Mouse (Mus musculus) lung, embryonic 15.5 days (tissue): ENCODE data around the gene Fam110a. TPM values are rescaled to one million over a fixed set of nuclear protein-coding genes. Genes with fewer than 3 reads are reported as not detected.
A peak's percentile ranks its signal among the peaks of the same experiment; 100 is the strongest.
"Not testable (repeated sequence)": the region's sequence is repeated elsewhere in the genome, so short reads cannot be mapped to it uniquely, and the experiment has no call there.

ENCODE experiments used
- ATAC-seq: fragments of 200-750 bp; cut with Nextera tagmentation; 2 replicates; pipeline ENCODE4 v1.8.0; 2017; ENCODE audit warnings: moderate number of reproducible peaks, borderline replicate concordance; ENCODE audit not compliant: low FRiP score, low TSS enrichment; ENCODE audit errors: extremely low read depth
- H3K27ac ChIP-seq: fragments of 300-500 bp; sonication (generic); 2 replicates; pipeline ENCODE4 v1.5.1; 2015; ENCODE audit warnings: moderate library complexity, mild to moderate bottlenecking, inconsistent platforms
- H3K27me3 ChIP-seq: fragments of 300-500 bp; sonication (generic); 2 replicates; pipeline ENCODE4 v1.6.1; 2015; ENCODE audit warnings: inconsistent platforms
- H3K36me3 ChIP-seq: fragments of 300-500 bp; sonication (generic); 2 replicates; pipeline ENCODE4 v1.6.1; 2015; ENCODE audit warnings: inconsistent platforms
- H3K4me1 ChIP-seq: fragments of 300-500 bp; sonication (generic); 2 replicates; pipeline ENCODE4 v1.6.1; 2015; ENCODE audit warnings: inconsistent platforms
- H3K4me2 ChIP-seq: fragments of 300-500 bp; sonication (generic); 2 replicates; pipeline ENCODE4 v1.6.1; 2015; ENCODE audit warnings: inconsistent platforms, mild to moderate bottlenecking, moderate library complexity
- H3K4me3 ChIP-seq: fragments of 300-500 bp; sonication (generic); 2 replicates; pipeline ENCODE4 v1.5.1; 2015; ENCODE audit warnings: mild to moderate bottlenecking, inconsistent platforms
- H3K9ac ChIP-seq: fragments of 300-500 bp; sonication (generic); 2 replicates; pipeline ENCODE4 v1.6.1; 2015; ENCODE audit warnings: inconsistent platforms
- H3K9me3 ChIP-seq: fragments of 300-500 bp; sonication (generic); 2 replicates; pipeline ENCODE4 v1.6.1; 2016; ENCODE audit warnings: inconsistent platforms
- WGBS: fragments of 180-500 bp; shearing (Covaris S2); methylation state at CpG from one replicate; pipeline ENCODE4 v1.1.7; 2015; 5-methylcytosine and 5-hydroxymethylcytosine counted together
- polyA plus RNA-seq: library from polyadenylated mRNA; unstranded; fragments of >200 nt; fragmentation: Nextera tagmentation; extraction: Ambion mirVana; gene quantifications from 2 replicates; pipeline ENCODE4 v1.2.1, GENCODE M21; 2015

Fam110a gene
- polyA plus RNA-seq, 1 experiment from 2014 or later = 34.1 TPM

DNA sequence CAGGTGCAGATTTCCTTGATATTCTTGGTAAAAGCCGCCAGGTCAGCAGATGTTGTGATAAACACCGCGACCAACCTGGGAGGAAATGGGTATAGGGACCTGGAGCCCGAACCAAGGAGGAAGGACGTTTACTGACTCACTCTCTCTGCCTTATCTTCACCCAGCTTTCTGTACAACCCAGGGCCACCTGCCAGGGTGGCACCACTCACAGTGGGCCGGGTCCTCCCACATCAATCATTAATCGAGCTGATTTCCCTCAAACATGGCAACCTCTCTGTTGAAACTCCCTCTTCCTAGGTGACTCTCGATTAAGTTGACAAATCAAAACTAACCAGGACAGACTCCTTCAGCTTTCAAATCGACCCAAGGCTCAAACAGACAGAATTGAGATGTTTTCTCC, 30.2 kb upstream of the Fam110a start:
- 62% methylated on average over 9 of the region's 9 CpGs for WGBS
- 0 out of 2 replicates have a peak, but pooled peaks cover 5% of the 10 kb centered on the region for H3K4me1 ChIP-seq
- no peaks in the 10 kb centered on the region for H3K36me3 ChIP-seq
- H3K27ac ChIP-seq = no peak overlapping the region
- no peak overlapping the region for H3K4me2 ChIP-seq
- H3K4me3 ChIP-seq = no peak overlapping the region
- no peaks in the 10 kb centered on the region for H3K27me3 ChIP-seq
- no peak overlapping the region for H3K9ac ChIP-seq
- no peaks in the 10 kb centered on the region for H3K9me3 ChIP-seq
- no peak for ATAC-seq

DNA sequence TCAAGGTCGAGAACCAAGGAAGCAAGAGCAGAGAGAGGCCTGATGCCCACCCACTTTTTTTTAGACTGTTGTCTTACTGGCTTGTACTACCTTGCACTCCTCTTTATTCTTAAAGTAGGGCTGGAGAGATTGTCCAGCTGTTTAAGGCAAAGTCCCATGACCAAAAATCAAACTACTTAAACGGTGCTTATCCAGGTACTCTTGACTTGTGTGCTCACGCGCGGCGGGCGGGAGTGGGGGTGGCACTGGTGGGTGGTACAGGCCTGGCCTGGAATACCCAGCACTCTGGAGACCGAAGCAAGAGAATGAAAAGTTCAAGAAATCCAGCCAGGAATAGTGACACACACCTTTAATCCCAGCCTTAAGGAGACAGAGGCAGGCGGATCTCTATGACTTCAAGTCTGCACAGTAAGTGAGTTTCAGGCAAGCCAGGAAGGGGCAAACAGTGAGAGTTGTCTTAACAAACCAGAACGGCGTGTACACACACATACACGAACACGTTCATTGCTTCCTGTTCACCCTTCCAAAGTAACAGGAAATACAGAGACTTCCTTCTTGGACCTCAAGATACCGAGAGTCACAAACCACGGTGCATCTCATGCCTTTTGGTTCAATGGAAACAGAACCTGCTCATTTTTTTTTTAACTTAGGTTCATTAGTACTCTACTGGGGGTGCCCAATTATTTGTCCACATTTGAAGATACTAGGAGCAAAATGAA, 29.2 kb upstream of the Fam110a start:
- Histone ChIP-seq H3K9me3 (no peaks in the 10 kb centered on the region), H3K4me2 (no peak overlapping the region), H3K4me1 (0 out of 2 replicates have a peak, but pooled peaks cover 5% of the 10 kb centered on the region), H3K9ac (no peak overlapping the region), H3K27ac (no peak overlapping the region), H3K4me3 (no peak overlapping the region), H3K36me3 (no peaks in the 10 kb centered on the region), H3K27me3 (no peaks in the 10 kb centered on the region)
- ATAC-seq = no peak
- WGBS = 67% methylated on average over 15 of the region's 15 CpGs

DNA sequence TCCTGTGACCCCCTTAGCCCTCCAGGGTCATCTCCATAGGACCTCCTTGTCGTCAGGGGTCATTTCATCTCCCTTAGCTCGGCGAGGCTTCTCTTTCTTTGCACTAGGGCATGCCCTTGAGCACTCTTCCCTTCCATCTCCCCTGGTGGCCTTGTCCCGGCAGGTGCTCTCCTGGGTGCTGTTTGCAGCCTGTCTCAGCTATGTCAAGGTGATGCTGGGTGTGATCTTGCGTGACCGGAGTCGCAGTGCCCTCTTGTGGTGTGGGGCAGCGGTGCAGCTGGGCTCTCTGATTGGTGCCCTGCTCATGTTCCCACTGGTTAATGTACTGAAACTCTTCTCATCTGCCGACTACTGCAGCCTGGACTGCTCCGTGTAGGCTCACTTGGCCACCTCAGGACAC, 27.8 kb upstream of the Fam110a start:
- Histone ChIP-seq H3K4me1 (0 out of 2 replicates have a peak, but pooled peaks cover 5% of the 10 kb centered on the region), H3K4me2 (no peak overlapping the region), H3K36me3 (no peaks in the 10 kb centered on the region), H3K27me3 (0 out of 2 replicates have a peak, but pooled peaks cover 3% of the 10 kb centered on the region), H3K9me3 (no peaks in the 10 kb centered on the region), H3K4me3 (no peak overlapping the region), H3K9ac (no peak overlapping the region), H3K27ac (no peak overlapping the region)
- WGBS = 46% methylated on average over 10 of the region's 10 CpGs
- no peak for ATAC-seq

DNA sequence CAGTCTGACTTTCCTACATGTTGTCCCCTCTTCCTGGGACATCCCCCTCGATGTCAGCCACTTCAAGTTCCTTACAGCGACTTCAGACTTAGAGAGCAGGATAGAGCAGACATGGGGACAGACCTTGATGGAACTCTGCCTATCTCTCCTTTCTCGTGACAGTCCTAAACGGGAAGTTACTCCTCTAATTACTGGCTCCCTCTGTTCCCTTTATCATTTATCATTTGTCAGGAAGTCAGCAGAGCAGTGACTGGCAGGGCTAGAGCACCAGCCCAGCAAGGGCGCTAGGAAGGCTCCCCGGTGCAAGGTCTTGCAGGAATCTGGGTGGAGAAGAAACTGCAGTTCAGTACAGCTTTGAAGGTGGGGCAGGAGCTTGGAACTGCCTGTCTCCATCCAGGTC, 22.5 kb upstream of the Fam110a start:
- Histone ChIP-seq H3K4me1 (peaks cover 14% of the 10 kb centered on the region), H3K27me3 (peaks cover 34% of the 10 kb centered on the region), H3K27ac (no peak overlapping the region), H3K4me2 (no peak overlapping the region), H3K9ac (no peak overlapping the region), H3K9me3 (no peaks in the 10 kb centered on the region), H3K36me3 (no peaks in the 10 kb centered on the region), H3K4me3 (no peak overlapping the region)
- ATAC-seq = no peak
- WGBS = 40% methylated on average over 6 of the region's 6 CpGs

DNA sequence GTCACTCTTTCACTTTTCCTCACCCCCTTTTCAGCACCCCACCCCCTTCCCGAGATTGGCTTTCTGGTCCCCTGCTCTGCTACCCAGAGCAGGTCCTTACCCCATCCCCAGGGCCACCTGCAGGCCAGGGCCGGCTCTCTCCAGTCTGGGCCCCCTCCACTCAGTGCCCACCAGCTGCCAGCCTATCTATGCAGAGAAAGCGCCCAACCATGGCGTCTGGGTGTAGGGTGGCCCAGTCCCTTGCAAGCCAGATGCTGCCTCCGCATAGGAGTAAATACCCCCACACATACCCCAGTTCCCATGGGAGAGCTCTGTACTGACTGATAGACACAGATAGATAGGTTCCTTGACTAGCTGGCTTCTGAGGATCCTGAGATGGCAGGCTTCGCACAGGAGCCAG, 20.7 kb upstream of the Fam110a start:
- Histone ChIP-seq H3K27me3 (peaks cover 49% of the 10 kb centered on the region), H3K4me1 (peaks cover 27% of the 10 kb centered on the region), H3K9me3 (no peaks in the 10 kb centered on the region), H3K36me3 (no peaks in the 10 kb centered on the region), H3K9ac (no peak overlapping the region), H3K4me2 (no peak overlapping the region), H3K27ac (no peak overlapping the region), H3K4me3 (no peak overlapping the region)
- no peak for ATAC-seq
- 63% methylated on average over 6 of the region's 6 CpGs for WGBS

DNA sequence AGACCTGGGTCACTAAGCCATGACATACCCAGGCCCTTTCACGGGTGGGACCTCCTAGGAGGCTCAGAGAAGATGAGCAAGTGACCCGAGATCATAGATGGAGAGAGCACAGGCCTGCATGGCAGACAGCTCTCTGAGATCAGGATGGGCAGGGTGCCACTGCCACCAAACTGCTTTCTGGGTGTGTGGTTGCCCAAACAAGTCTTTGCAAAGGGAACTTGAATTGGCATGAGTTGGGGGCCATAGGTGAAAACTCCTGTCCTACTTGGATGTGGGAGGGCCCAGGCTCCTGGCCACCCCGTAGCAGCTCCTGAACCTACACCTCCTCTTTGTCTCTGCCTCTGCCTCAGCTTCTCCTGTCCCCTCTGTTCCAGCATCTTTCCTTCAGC, 20.3 kb upstream of the Fam110a start:
- H3K9ac ChIP-seq = no peak overlapping the region

DNA sequence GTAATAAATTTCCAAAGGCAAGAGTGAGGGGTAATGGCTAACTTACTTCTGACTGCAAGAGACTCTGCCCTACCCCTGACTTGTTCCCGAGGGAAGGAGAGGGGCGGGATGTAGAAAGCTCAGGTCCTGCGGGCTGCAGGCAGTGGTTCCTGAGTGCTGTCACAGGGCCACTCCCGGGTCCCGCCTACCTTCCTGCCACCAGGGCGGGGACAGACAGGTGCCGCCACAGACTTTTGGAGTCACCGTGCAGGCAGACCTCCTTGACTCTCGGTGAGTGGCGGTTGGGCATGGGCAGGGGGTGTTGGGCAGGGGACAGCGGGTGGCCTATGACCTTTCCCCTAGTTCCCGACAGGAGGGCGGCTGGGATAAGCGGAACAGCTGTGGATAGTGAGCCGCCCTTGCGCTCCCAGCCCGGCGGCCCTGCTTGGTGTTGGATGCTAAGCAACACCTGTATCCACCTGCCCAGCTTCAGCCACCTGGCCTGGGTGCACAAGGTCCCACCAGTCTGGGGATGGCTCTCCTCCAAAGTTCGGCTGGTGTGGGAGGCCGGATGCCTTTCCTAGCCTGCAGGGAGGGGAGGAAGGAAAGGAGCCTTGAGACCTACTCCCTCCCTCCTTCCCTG, 19.8 kb upstream of the Fam110a start:
- H3K9ac ChIP-seq = no peak overlapping the region
- 0 out of 2 replicates have a peak, but pooled peaks have one; percentile 20 for ATAC-seq
- peaks cover 58% of the 10 kb centered on the region for H3K27me3 ChIP-seq
- H3K36me3 ChIP-seq = no peaks in the 10 kb centered on the region
- H3K27ac ChIP-seq = no peak overlapping the region
- peak overlapping the region; percentile 44 for H3K4me2 ChIP-seq
- peak overlapping the region; percentile 22 for H3K4me3 ChIP-seq
- no peaks in the 10 kb centered on the region for H3K9me3 ChIP-seq
- H3K4me1 ChIP-seq = peaks cover 31% of the 10 kb centered on the region
- 9% methylated on average over 20 of the region's 20 CpGs for whole genome bisulfite sequencing

More for the DNA sequence above, 20.3 kb upstream of the Fam110a start:
- Histone ChIP-seq H3K27ac (no peak overlapping the region), H3K36me3 (no peaks in the 10 kb centered on the region), H3K4me2 (peak overlapping the region; percentile 44), H3K9me3 (no peaks in the 10 kb centered on the region), H3K4me3 (no peak overlapping the region), H3K27me3 (peaks cover 53% of the 10 kb centered on the region), H3K4me1 (peaks cover 27% of the 10 kb centered on the region)
- no peak for ATAC-seq
- 54% methylated on average over 3 of the region's 3 CpGs for WGBS

DNA sequence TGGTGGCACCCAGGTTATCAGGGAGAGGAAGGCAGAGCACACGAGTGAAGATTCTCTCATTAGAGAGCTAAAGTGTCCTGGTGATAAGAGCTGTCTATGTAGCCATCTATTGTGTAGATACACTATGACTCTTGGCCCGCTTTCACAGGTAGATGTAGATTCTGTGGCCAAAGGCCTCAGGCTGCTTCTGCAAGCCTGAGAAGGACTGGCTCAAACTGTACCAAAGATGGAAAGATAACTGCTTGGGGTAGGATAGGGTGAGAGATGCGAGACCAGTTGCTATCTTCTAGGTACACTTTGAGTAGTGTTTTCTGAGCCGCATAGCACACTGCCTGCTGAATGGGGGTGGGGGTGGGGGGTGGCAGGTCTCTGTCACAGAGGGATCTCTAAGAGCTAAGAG, 18.9 kb upstream of the Fam110a start:
- Histone ChIP-seq H3K27ac (no peak overlapping the region), H3K9ac (no peak overlapping the region), H3K36me3 (no peaks in the 10 kb centered on the region), H3K9me3 (no peaks in the 10 kb centered on the region), H3K4me2 (no peak overlapping the region), H3K27me3 (peaks cover 58% of the 10 kb centered on the region), H3K4me1 (peaks cover 36% of the 10 kb centered on the region), H3K4me3 (no peak overlapping the region)
- ATAC-seq = no peak
- WGBS = 54% methylated on average over 4 of the region's 4 CpGs

DNA sequence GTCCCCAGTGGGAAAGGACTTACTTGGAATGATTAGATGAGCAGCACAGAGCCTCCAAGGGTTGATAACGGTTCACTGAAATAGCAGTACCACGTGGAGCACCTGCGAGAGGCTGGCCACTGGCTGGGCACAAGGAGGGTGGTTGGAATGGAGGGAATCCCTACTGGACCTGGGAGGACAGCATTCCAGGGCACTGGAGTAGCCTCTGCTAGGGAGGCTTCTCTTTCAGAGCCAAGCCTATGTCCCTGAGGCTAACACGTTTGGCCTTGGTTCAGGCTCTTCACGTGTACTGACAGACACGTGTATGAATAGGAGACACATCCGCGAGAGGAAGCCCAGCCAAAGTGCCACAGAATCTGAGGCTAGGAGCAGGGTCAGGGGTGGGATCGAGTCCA, 18.5 kb upstream of the Fam110a start:
- no peaks in the 10 kb centered on the region for H3K36me3 ChIP-seq
- no peak for ATAC-seq
- no peak overlapping the region for H3K4me3 ChIP-seq
- H3K9ac ChIP-seq = no peak overlapping the region
- no peak overlapping the region for H3K27ac ChIP-seq
- H3K27me3 ChIP-seq = peaks cover 59% of the 10 kb centered on the region
- WGBS = 60% methylated on average over 9 of the region's 9 CpGs
- H3K9me3 ChIP-seq = no peaks in the 10 kb centered on the region
- H3K4me1 ChIP-seq = peaks cover 36% of the 10 kb centered on the region
- H3K4me2 ChIP-seq = no peak overlapping the region

DNA sequence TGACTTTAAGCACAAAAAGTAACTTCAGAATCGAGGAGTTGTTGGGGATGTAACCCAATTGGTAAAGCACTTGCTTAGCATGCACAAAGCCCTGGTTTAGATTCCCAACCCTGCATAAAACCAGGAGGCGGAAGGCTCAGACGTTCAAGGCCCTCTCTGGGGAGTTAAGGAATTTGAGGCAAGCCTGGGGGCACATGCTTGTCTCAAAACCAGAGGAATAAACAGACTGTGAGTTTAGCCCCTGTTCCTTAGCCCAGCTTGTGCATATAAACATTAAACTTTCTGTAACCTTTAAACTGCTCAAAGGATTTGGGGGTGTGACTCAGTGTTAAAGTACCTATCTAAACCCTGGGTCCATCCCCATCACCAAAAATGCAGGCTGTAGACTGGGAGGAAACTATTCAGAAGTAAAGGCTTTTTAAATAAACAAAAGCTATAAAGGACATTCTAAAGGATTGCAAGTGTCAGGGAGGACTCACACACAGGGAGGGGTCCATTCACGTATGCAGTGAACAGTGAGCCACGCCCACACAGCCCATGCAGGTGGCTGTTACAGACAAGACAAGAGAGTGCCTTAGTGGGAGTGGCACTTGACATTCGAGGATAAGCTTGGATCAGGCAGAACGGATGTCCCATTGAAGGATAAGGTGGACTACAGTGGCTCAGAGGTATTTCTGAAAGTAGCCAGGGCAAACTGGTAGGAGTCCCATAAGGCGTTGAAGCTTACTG, 17.9 kb upstream of the Fam110a start:
- no peak overlapping the region for H3K4me3 ChIP-seq
- 43% methylated on average over 8 of the region's 8 CpGs for WGBS
- no peaks in the 10 kb centered on the region for H3K36me3 ChIP-seq
- no peak overlapping the region for H3K27ac ChIP-seq
- no peak overlapping the region for H3K4me2 ChIP-seq
- H3K9me3 ChIP-seq = no peaks in the 10 kb centered on the region
- no peak overlapping the region for H3K9ac ChIP-seq
- ATAC-seq = no peak
- H3K27me3 ChIP-seq = peaks cover 60% of the 10 kb centered on the region
- peaks cover 36% of the 10 kb centered on the region for H3K4me1 ChIP-seq

DNA sequence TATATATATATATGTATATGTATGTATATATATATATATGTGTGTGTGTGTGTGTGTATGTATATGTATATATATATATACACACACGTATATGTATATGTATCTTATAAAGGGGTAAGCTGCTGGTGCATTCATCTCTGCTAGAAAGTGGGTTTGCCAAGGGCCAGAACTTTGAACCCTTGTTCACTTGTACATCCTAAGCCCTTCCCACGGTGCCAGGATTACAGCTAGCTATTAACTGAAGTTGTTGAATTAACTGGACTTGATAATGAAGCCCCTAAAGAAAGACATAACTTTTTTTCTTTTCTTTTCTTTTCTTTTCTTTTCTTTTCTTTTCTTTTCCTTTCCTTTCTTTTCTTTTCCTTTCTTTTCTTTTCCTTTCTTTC, 17.2 kb upstream of the Fam110a start:
- not testable (repeated sequence) for H3K27ac ChIP-seq, H3K9me3 ChIP-seq, H3K4me3 ChIP-seq, H3K36me3 ChIP-seq, ATAC-seq, H3K9ac ChIP-seq
- WGBS = 48% methylated on average over 2 of the region's 2 CpGs
- H3K4me2 ChIP-seq = peak overlapping the region; percentile 48
- H3K27me3 ChIP-seq = peaks cover 59% of the 10 kb centered on the region
- peaks cover 32% of the 10 kb centered on the region for H3K4me1 ChIP-seq
